Mouse (Mus musculus) hindlimb bud, embryonic 11.5 days (tissue): ENCODE data around the gene Oxt.
"Not testable (repeated sequence)": the region's sequence is repeated elsewhere in the genome, so short reads cannot be mapped to it uniquely, and the experiment has no call there.

Experiments
- DNase-seq: peaks from one replicate; pipeline ENCODE4 v3.0.0-alpha.2; 2012; ENCODE audit warnings: low read depth, low spot score; ENCODE audit errors: extremely low spot score

The Oxt gene

GRCm38 (mm10) chr2:130575873-130576272, at the start of gene Oxt:
Gene Oxt (plus strand): TSS chr2:130576173.
- no peak for DNase-seq

GRCm38 (mm10) chr2:130528457-130528856, 47.5 kb upstream of the Oxt start:
- DNase-seq = no peak

GRCm38 (mm10) chr2:130529290-130529689, 46.7 kb upstream of the Oxt start:
- no peak for DNase-seq

GRCm38 (mm10) chr2:130529925-130530324, 46.0 kb upstream of the Oxt start:
- no peak for DNase-seq

- DNase-seq = no peak
These were observed 43.8 kb upstream of the Oxt start for GRCm38 (mm10) chr2:130532201-130532600.

- no peak for DNase-seq
These were observed 41.0 kb upstream of the Oxt start for GRCm38 (mm10) chr2:130535017-130535416.

GRCm38 (mm10) chr2:130536890-130537289, 39.1 kb upstream of the Oxt start:
- no peak for DNase-seq

GRCm38 (mm10) chr2:130538876-130539546, 37.0 kb upstream of the Oxt start:
- DNase-seq = no peak

GRCm38 (mm10) chr2:130540266-130540665, 35.7 kb upstream of the Oxt start:
- no peak for DNase-seq

- no peak for DNase-seq
These were observed 29.0 kb upstream of the Oxt start for GRCm38 (mm10) chr2:130546957-130547356.

GRCm38 (mm10) chr2:130554841-130555240, 21.1 kb upstream of the Oxt start:
- DNase-seq = no peak

GRCm38 (mm10) chr2:130556292-130556691, 19.7 kb upstream of the Oxt start:
- DNase-seq = no peak

- no peak for DNase-seq
These were observed 18.5 kb upstream of the Oxt start for GRCm38 (mm10) chr2:130557462-130557861.

GRCm38 (mm10) chr2:130558015-130558414, 18.0 kb upstream of the Oxt start:
- no peak for DNase-seq

GRCm38 (mm10) chr2:130563212-130564055, 12.5 kb upstream of the Oxt start, which contains the start of gene Mrps26:
Gene Mrps26 (plus strand): TSS chr2:130563742.
- DNase-seq = peak; percentile 74

- DNase-seq = no peak
These were observed 11.9 kb upstream of the Oxt start for GRCm38 (mm10) chr2:130564063-130564462.

- DNase-seq = no peak
These were observed 11.0 kb upstream of the Oxt start for GRCm38 (mm10) chr2:130564983-130565382.

- DNase-seq = no peak
These were observed 7.1 kb upstream of the Oxt start for GRCm38 (mm10) chr2:130568921-130569320.

GRCm38 (mm10) chr2:130569926-130570325, 6.0 kb upstream of the Oxt start:
- DNase-seq = no peak

GRCm38 (mm10) chr2:130574960-130575359, 1.0 kb upstream of the Oxt start:
- DNase-seq = no peak

- not testable (repeated sequence) for DNase-seq
These were observed 591 bp downstream of the Oxt start for GRCm38 (mm10) chr2:130576564-130576963.

- no peak for DNase-seq
These were observed 1.0 kb downstream of the Oxt start for GRCm38 (mm10) chr2:130577021-130577420.
